Mouse (Mus musculus): ENCODE data around the gene Mlip.

DNA sequence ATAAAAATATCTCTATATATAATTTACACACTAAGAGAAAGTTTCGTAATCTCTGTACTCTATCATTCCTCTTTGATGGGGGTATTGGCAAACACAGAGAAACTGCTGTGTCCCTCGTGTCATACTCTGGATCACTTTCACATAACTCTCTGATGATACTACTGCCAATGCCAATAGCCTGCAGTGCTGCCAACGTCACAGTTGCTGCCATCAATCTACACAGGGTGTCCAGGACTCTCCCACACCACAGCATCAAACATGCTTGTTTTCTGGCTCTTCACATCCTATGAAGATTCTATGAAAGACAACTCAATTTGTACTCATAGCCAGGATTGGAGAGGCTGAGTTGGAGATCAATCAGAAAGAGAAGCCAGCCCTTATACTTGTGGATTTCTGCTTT, 17.4 kb downstream of the Mlip start:
- TF ChIP-seq CTCF (IDR thresholded peaks at IDR 0.05; ENCODE audit: control insufficient read depth, insufficient read depth, low read length) (no peak), POLR2A (IDR thresholded peaks at IDR 0.05; ENCODE audit: borderline replicate concordance, control insufficient read depth, low read depth, low read length) (no peak)
